Mouse (Mus musculus) heart, postnatal 10 days (tissue): ENCODE results near the gene Spag4. TPM values are rescaled to one million over a fixed set of nuclear protein-coding genes. Genes with fewer than 3 reads are reported as not detected.
"Not testable (repeated sequence)": the region's sequence is repeated elsewhere in the genome, so short reads cannot be mapped to it uniquely, and the experiment has no call there.

Experiments
- DNase-seq, 2 experiments: peaks; one replicate each; pipeline ENCODE4 v3.0.0; 2021
- intact Hi-C: fragments of 180-260 bp; cut with DNase I; formaldehyde crosslinking; loops from one replicate; pipeline ENCODE4 v1.15.1; 2025
- total RNA-seq, 2 experiments: library from RNA; stranded (reverse); gene quantifications; 2 replicates each; pipeline ENCODE4 v1.2.3; 2021

Gene Spag4
- total RNA-seq, 2 experiments from 2014 or later = 0.72 to 1.1 TPM

- intact Hi-C loops = no loop called here
- no peak for DNase-seq
These were observed 27.0 kb downstream of the Spag4 start for GRCm38 (mm10) chr2:156091926-156092325.

- intact Hi-C loops = loop anchor here (2.0 kb wide), 1 partner anchor 46 kb away; the partner anchor contains the start of gene Spag4
- peak; percentile 8 to 25 for DNase-seq
These were observed 45.8 kb downstream of the Spag4 start for GRCm38 (mm10) chr2:156110627-156111357.

DNA sequence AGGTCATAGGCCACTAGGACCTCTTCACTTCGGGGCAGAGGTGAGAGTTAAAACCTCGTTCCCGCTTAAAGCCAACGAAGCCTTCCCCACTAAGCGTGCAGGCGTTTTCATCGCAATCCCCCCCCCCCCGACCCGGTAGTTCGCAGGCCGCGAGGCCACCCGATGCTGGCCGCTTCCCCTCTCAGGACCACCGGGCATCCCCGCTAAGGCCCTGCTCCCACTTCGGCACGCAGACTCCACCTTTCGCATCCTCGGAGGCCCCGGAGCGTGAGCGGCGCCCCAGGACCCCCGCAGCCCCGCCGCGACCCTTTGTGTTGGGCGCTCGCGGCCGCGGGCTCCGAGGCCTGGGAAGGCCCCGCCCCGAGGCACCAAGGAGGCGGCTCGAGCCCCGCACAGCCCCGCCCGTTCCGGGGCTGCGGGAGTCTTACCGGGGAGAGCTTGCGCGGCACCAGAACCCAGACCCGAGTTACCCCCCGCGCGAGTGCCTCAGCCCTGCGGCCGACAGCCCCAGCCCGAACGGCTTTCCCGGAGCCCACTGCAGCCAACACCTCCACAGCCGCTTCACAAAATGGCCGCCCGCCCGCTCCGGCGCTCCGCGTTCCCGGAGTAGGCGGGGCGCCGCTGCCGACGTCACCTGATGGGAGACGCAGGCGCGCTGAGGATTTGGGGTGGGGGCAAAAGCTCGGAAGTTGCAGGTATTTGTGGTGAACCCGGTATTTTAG lies 46.5 kb downstream of the Spag4 start, which contains the start of the genes Cpne1 and Rbm12:
Cpne1 (minus strand) TSS at position 608 of the 722 bp plus-strand sequence.
Rbm12 (minus strand) TSS at position 621 of the 722 bp plus-strand sequence.
- intact Hi-C loops = loop anchor here (2.0 kb wide), 1 partner anchor 47 kb away; the partner anchor contains the start of gene Spag4
- DNase-seq = peak; percentile 94 to 96

DNA sequence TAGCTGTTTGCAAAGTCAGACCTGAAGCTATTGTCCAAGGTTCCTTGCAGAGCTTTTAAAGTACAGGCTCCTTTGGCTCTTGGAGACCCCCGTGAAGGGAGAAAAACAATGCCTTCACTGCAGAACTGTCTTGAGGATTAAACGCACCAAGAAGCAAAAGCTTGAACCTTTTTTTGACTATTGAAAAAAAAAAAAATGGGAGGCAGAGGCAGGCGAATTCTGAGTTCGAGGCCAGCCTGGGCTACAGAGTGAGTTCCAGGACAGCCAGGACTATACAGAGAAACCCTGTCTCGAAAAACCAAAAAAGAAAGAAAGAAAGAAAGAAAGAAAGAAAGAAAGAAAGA lies 47.1 kb downstream of the Spag4 start:
- DNase-seq, intact Hi-C loops: not testable (repeated sequence)

GRCm38 (mm10) chr2:156119566-156119965 lies 54.6 kb downstream of the Spag4 start:
- intact Hi-C loops = no loop called here
- DNase-seq = no peak

Other genes starting within 250 kb of the Spag4 start
- gene BC029722, start 245.7 kb upstream of the Spag4 start, total RNA-seq = 10 to 100 TPM; 16.3 to 16.8 TPM
- 10 to 100 TPM; 77.5 to 79.5 TPM for gene Eif6, start 238.2 kb upstream of the Spag4 start, total RNA-seq
- not detected for gene Fam83c, start 230.3 kb upstream of the Spag4 start, total RNA-seq
- 100 to 1,000 TPM; 184 to 197 TPM for gene Uqcc1, start 134.9 kb upstream of the Spag4 start, total RNA-seq
- not detected for gene Gm15557, start 124.4 kb upstream of the Spag4 start, total RNA-seq
- not detected for gene Gdf5, start 119.8 kb upstream of the Spag4 start, total RNA-seq
- gene Cep250, start 108.7 kb upstream of the Spag4 start, total RNA-seq = 10 to 100 TPM in 1 of 2 experiments, 1 to 10 TPM in 1; 8.8 to 11.1 TPM
- under 1 TPM; 0.27 to 0.74 TPM for gene 6430550D23Rik, start 57.2 kb upstream of the Spag4 start, total RNA-seq
- 10 to 100 TPM; 80.4 to 94.0 TPM for gene Ergic3, start 57.1 kb upstream of the Spag4 start, total RNA-seq
- gene Fer1l4, start 12.2 kb upstream of the Spag4 start, total RNA-seq = not detected
- gene Cpne1, start 46.8 kb downstream of the Spag4 start, total RNA-seq = 10 to 100 TPM; 23.0 to 23.3 TPM
- gene Rbm12, start 46.8 kb downstream of the Spag4 start, total RNA-seq = 10 to 100 TPM; 31.5 to 33.5 TPM
- gene Gm28036, start 61.9 kb downstream of the Spag4 start, total RNA-seq = 10 to 100 TPM; 19.7 to 19.8 TPM
- 100 to 1,000 TPM; 316 to 323 TPM for gene Romo1, start 78.9 kb downstream of the Spag4 start, total RNA-seq
- 10 to 100 TPM; 59.7 to 60.7 TPM for gene Nfs1, start 79.0 kb downstream of the Spag4 start, total RNA-seq
- gene Rbm39, start 115.1 kb downstream of the Spag4 start, total RNA-seq = 100 to 1,000 TPM; 209 to 230 TPM
- 10 to 100 TPM; 20.6 to 27.5 TPM for gene Phf20, start 131.3 kb downstream of the Spag4 start, total RNA-seq
- gene Cnbd2, start 247.1 kb downstream of the Spag4 start, total RNA-seq = 1 to 10 TPM in 1 of 2 experiments, under 1 TPM in 1; 0.81 to 1.1 TPM
- gene Scand1, start 247.5 kb downstream of the Spag4 start, total RNA-seq = 10 to 100 TPM; 85.3 to 96.6 TPM